Comparison of ENCODE assay signal across 8 mouse cellular contexts in genomic region chr14:117938554-117938953, GRCm38 (mm10).
DNase-seq lines count a peak whose midpoint lies in the region; ATAC-seq and TF ChIP-seq lines count a peak whose summit lies in the region.

No protein-coding gene starts in this region.

- peak; percentile 64 for TF ChIP-seq CTCF in gastrocnemius, adult 2 months (IDR thresholded peaks at IDR 0.05)

- no peak overlapping the region for H3K9ac ChIP-seq in stomach, embryonic 16.5 days (ENCODE audit: low read length)

- H3K9me3 ChIP-seq in stomach, embryonic 16.5 days (replicated peaks; ENCODE audit: control insufficient read depth, low read length), result no peaks in the 10 kb centered on the region

- no peak overlapping the region for H3K4me3 ChIP-seq in gastrocnemius, adult 2 months
- H3K4me3 ChIP-seq in stomach, embryonic 16.5 days (replicated peaks; ENCODE audit: low read length), result no peak overlapping the region

- peak; percentile 57 for DNase-seq in gastrocnemius, adult 2 months
- DNase-seq in gastrocnemius, adult 18-20 months (ENCODE audit: low spot score), result no peak
- peak; percentile 28 for DNase-seq in right cerebral cortex, postnatal 14 days
- DNase-seq in right cerebral cortex, adult 18-20 months, result no peak
- peak; percentile 57 for DNase-seq in embryo, embryonic 9.5 days (ENCODE audit: extremely low spot score)
- DNase-seq in kidney, postnatal 4 days, result peak; percentile 63 to 69
- no peak for DNase-seq in spleen, postnatal 36 days (ENCODE audit: low spot score in 2 of 2)

- H3K36me3 ChIP-seq in stomach, embryonic 16.5 days (ENCODE audit: control insufficient read depth, insufficient read depth, low read length), result no peaks in the 10 kb centered on the region

- no peaks in the 10 kb centered on the region for H3K27me3 ChIP-seq in stomach, embryonic 16.5 days (ENCODE audit: control insufficient read depth, insufficient read depth, low read length)

- WGBS in stomach, embryonic 16.5 days, result 19% methylated on average over 2 of the region's 2 CpGs

- no peaks in the 10 kb centered on the region; the same call in 1 of the 2 replicates for H3K4me1 ChIP-seq in stomach, embryonic 16.5 days (ENCODE audit: control insufficient read depth, insufficient read depth, low read length)

- peak; percentile 33; the same call in 1 of the 2 replicates for ATAC-seq in stomach, embryonic 16.5 days (ENCODE audit: insufficient read depth, low FRiP score)

- intact Hi-C loops in gastrocnemius, adult 2 months (cut with DNase I), result no loop called here

- no peak overlapping the region for H3K27ac ChIP-seq in gastrocnemius, adult 2 months
- no peak overlapping the region for H3K27ac ChIP-seq in stomach, embryonic 16.5 days (ENCODE audit: low read length)

- H3K4me2 ChIP-seq in stomach, embryonic 16.5 days (ENCODE audit: low read depth, low read length), result no peak overlapping the region

Comparison
In these comparisons a context has a peak if more than half of its experiments do, and no peak if none do; other contexts are left out.
1. DNase-seq: peak in gastrocnemius, adult 2 months (single experiment), right cerebral cortex, postnatal 14 days (single experiment), embryo, embryonic 9.5 days (single experiment) and kidney, postnatal 4 days (2 of 2); none in gastrocnemius, adult 18-20 months (single experiment), right cerebral cortex, adult 18-20 months (single experiment) and spleen, postnatal 36 days (0 of 2).